ENCODE assay signal across 1 mouse cellular context in genomic region chr6:83325525-83326393, GRCm38 (mm10).
A peak's percentile ranks its signal among the peaks of the same experiment; 100 is the strongest.
TF ChIP-seq lines count a peak whose summit lies in the region.

TSS of gene Mthfd2 (minus strand) at chr6:83325908.
TSS of gene Mob1a (plus strand) at chr6:83326016.

TF ChIP-seq in MEL, 35 proteins besides CTCF, POLR2A, EP300 and RAD21 (continued from another document):
- TF ChIP-seq GATA1 (IDR thresholded peaks at IDR 0.05; ENCODE audit: low read depth, low read length) (no peak), NRF1 (IDR thresholded peaks at IDR 0.05; ENCODE audit: insufficient read depth, low read depth, low read length, poor library complexity, severe bottlenecking) (peak; percentile 48; the same call in 1 of the 2 replicates), RCOR1 (IDR thresholded peaks at IDR 0.05; ENCODE audit: low read depth, low read length) (no peak), CHD2 (IDR thresholded peaks at IDR 0.05; ENCODE audit: low read length) (peak; percentile 100), USF1 (IDR thresholded peaks at IDR 0.05; ENCODE audit: low read depth, low read length) (peak; percentile 44; the same call in 1 of the 2 replicates), ETS1 (IDR thresholded peaks at IDR 0.05; ENCODE audit: low read depth, low read length) (peak; percentile 30; the same call in 1 of the 2 replicates), MAZ (IDR thresholded peaks at IDR 0.05; ENCODE audit: low read depth, low read length) (0 out of 2 replicates have a peak, but pooled peaks have one; percentile 32), GABPA (IDR thresholded peaks at IDR 0.05; ENCODE audit: low read depth, low read length) (no peak), UBTF (IDR thresholded peaks at IDR 0.05; ENCODE audit: borderline replicate concordance, insufficient read depth, low read depth, low read length) (0 out of 2 replicates have a peak, but pooled peaks have one; percentile 50), CHD1 (IDR thresholded peaks at IDR 0.05; ENCODE audit: low read depth, low read length) (no peak), SMC3 (IDR thresholded peaks at IDR 0.05; ENCODE audit: low read depth, low read length) (no peak)
TF ChIP-seq in MEL: peak in this region for 17.
